Mouse (Mus musculus): ENCODE results near the gene Hoxa7. TPM values are rescaled to one million over a fixed set of nuclear protein-coding genes. Genes with fewer than 3 reads are reported as not detected.
A peak's percentile ranks its signal among the peaks of the same experiment; 100 is the strongest.

Hoxa7 gene
- polyA plus RNA-seq, 1 experiment, result 0.10 TPM

GRCm38 (mm10) chr6:52174968-52175751 lies 46.5 kb downstream of the Hoxa7 start:
- no peak for DNase-seq (ENCODE audit: low read depth)
- TF ChIP-seq POLR2A (IDR thresholded peaks at IDR 0.05; ENCODE audit: borderline replicate concordance, extremely low read depth, insufficient read depth, insufficient read length, poor library complexity, severe bottlenecking), result no peak
- TF ChIP-seq CTCF (IDR thresholded peaks at IDR 0.05; ENCODE audit: borderline replicate concordance, extremely low read depth, insufficient read depth, insufficient read length), result no peak

GRCm38 (mm10) chr6:52173648-52174047 lies 48.0 kb downstream of the Hoxa7 start:
- DNase-seq (ENCODE audit: low read depth), result no peak
- TF ChIP-seq POLR2A (IDR thresholded peaks at IDR 0.05; ENCODE audit: borderline replicate concordance, extremely low read depth, insufficient read depth, insufficient read length, poor library complexity, severe bottlenecking) (no peak), CTCF (IDR thresholded peaks at IDR 0.05; ENCODE audit: borderline replicate concordance, extremely low read depth, insufficient read depth, insufficient read length) (no peak)

- TF ChIP-seq POLR2A (IDR thresholded peaks at IDR 0.05; ENCODE audit: borderline replicate concordance, extremely low read depth, insufficient read depth, insufficient read length, poor library complexity, severe bottlenecking) (no peak), CTCF (IDR thresholded peaks at IDR 0.05; ENCODE audit: borderline replicate concordance, extremely low read depth, insufficient read depth, insufficient read length) (no peak)
- DNase-seq (ENCODE audit: low read depth), result peak; percentile 73
Observed at GRCm38 (mm10) chr6:52172501-52172900, 49.2 kb downstream of the Hoxa7 start.

GRCm38 (mm10) chr6:52171938-52172337 lies 49.7 kb downstream of the Hoxa7 start:
- DNase-seq (ENCODE audit: low read depth), result no peak

GRCm38 (mm10) chr6:52171331-52171730 lies 50.3 kb downstream of the Hoxa7 start:
- no peak for DNase-seq (ENCODE audit: low read depth)
- TF ChIP-seq POLR2A (IDR thresholded peaks at IDR 0.05; ENCODE audit: borderline replicate concordance, extremely low read depth, insufficient read depth, insufficient read length, poor library complexity, severe bottlenecking) (no peak), CTCF (IDR thresholded peaks at IDR 0.05; ENCODE audit: borderline replicate concordance, extremely low read depth, insufficient read depth, insufficient read length) (no peak)

More at GRCm38 (mm10) chr6:52171938-52172337, 49.7 kb downstream of the Hoxa7 start:
- TF ChIP-seq POLR2A (IDR thresholded peaks at IDR 0.05; ENCODE audit: borderline replicate concordance, extremely low read depth, insufficient read depth, insufficient read length, poor library complexity, severe bottlenecking), result no peak
- no peak for TF ChIP-seq CTCF (IDR thresholded peaks at IDR 0.05; ENCODE audit: borderline replicate concordance, extremely low read depth, insufficient read depth, insufficient read length)

GRCm38 (mm10) chr6:52170898-52171223 lies 50.8 kb downstream of the Hoxa7 start:
- no peak for TF ChIP-seq POLR2A (IDR thresholded peaks at IDR 0.05; ENCODE audit: borderline replicate concordance, extremely low read depth, insufficient read depth, insufficient read length, poor library complexity, severe bottlenecking)
- DNase-seq (ENCODE audit: low read depth), result no peak

GRCm38 (mm10) chr6:52170166-52170897 lies 51.3 kb downstream of the Hoxa7 start:
- TF ChIP-seq CTCF (IDR thresholded peaks at IDR 0.05; ENCODE audit: borderline replicate concordance, extremely low read depth, insufficient read depth, insufficient read length) (no peak), POLR2A (IDR thresholded peaks at IDR 0.05; ENCODE audit: borderline replicate concordance, extremely low read depth, insufficient read depth, insufficient read length, poor library complexity, severe bottlenecking) (no peak)
- DNase-seq (ENCODE audit: low read depth), result peak; percentile 0

- peak; percentile 23 for DNase-seq (ENCODE audit: low read depth)
- TF ChIP-seq POLR2A (IDR thresholded peaks at IDR 0.05; ENCODE audit: borderline replicate concordance, extremely low read depth, insufficient read depth, insufficient read length, poor library complexity, severe bottlenecking) (no peak), CTCF (IDR thresholded peaks at IDR 0.05; ENCODE audit: borderline replicate concordance, extremely low read depth, insufficient read depth, insufficient read length) (no peak)
Observed at GRCm38 (mm10) chr6:52169499-52170165, 52.0 kb downstream of the Hoxa7 start.

- DNase-seq (ENCODE audit: low read depth), result peak; percentile 78
- TF ChIP-seq POLR2A (IDR thresholded peaks at IDR 0.05; ENCODE audit: borderline replicate concordance, extremely low read depth, insufficient read depth, insufficient read length, poor library complexity, severe bottlenecking), result no peak
- no peak for TF ChIP-seq CTCF (IDR thresholded peaks at IDR 0.05; ENCODE audit: borderline replicate concordance, extremely low read depth, insufficient read depth, insufficient read length)
Observed at GRCm38 (mm10) chr6:52168191-52169055, 53.2 kb downstream of the Hoxa7 start.

GRCm38 (mm10) chr6:52167736-52168161 lies 53.9 kb downstream of the Hoxa7 start:
- DNase-seq (ENCODE audit: low read depth), result no peak
- TF ChIP-seq POLR2A (IDR thresholded peaks at IDR 0.05; ENCODE audit: borderline replicate concordance, extremely low read depth, insufficient read depth, insufficient read length, poor library complexity, severe bottlenecking), result no peak
- no peak for TF ChIP-seq CTCF (IDR thresholded peaks at IDR 0.05; ENCODE audit: borderline replicate concordance, extremely low read depth, insufficient read depth, insufficient read length)
